Mouse (Mus musculus) bone marrow, adult 2 months (tissue): Measurements from ENCODE around the gene Wdr11. TPM values are rescaled to one million over a fixed set of nuclear protein-coding genes. Genes with fewer than 3 reads are reported as not detected.

Experiments used
- H3K27ac ChIP-seq: fragments of 200-500 bp; 2 replicates; pipeline ENCODE4 v1.5.1; 2012; ENCODE audit warnings: low read depth, mild to moderate bottlenecking, control low read depth, inconsistent platforms, low read length; ENCODE audit not compliant: control insufficient read depth, poor library complexity, insufficient read depth
- H3K4me1 ChIP-seq: fragments of 200-500 bp; 2 replicates; pipeline ENCODE4 v1.6.1; 2011; ENCODE audit warnings: low read length; ENCODE audit not compliant: control insufficient read depth, insufficient read depth
- H3K4me3 ChIP-seq: fragments of 200-500 bp; replicated peaks from 2 replicates; pipeline ENCODE3; 2011; ENCODE audit warnings: mild to moderate bottlenecking, low read depth, low read length, control low read depth; ENCODE audit not compliant: control insufficient read depth
- CTCF ChIP-seq: fragments of 200-500 bp; IDR thresholded peaks from 2 replicates; pipeline ENCODE4 v1.5.1; 2011; ENCODE audit warnings: low read length, control low read depth; ENCODE audit not compliant: control insufficient read depth, insufficient read depth
- POLR2A ChIP-seq: fragments of 200-500 bp; IDR thresholded peaks from 2 replicates; pipeline ENCODE4 v1.6.1; 2011; ENCODE audit warnings: low read depth, mild to moderate bottlenecking, control low read depth, low read length, borderline replicate concordance; ENCODE audit not compliant: control insufficient read depth
- WGBS: fragments of 180-500 bp; shearing (Covaris S2); methylation state at CpG from one replicate; pipeline ENCODE4 v1.1.7; 2018; 5-methylcytosine and 5-hydroxymethylcytosine counted together
- polyA plus RNA-seq: library from polyadenylated mRNA; stranded (reverse); fragments of >200 nt; gene quantifications from 2 replicates; pipeline ENCODE4 v1.2.4, GENCODE M21; 2011; ENCODE audit warnings: low replicate concordance; ENCODE audit not compliant: missing spikeins, insufficient read depth, insufficient read length

Wdr11 gene
- 8.6 and 13.7 TPM in 2 replicates for polyA plus RNA-seq

DNA sequence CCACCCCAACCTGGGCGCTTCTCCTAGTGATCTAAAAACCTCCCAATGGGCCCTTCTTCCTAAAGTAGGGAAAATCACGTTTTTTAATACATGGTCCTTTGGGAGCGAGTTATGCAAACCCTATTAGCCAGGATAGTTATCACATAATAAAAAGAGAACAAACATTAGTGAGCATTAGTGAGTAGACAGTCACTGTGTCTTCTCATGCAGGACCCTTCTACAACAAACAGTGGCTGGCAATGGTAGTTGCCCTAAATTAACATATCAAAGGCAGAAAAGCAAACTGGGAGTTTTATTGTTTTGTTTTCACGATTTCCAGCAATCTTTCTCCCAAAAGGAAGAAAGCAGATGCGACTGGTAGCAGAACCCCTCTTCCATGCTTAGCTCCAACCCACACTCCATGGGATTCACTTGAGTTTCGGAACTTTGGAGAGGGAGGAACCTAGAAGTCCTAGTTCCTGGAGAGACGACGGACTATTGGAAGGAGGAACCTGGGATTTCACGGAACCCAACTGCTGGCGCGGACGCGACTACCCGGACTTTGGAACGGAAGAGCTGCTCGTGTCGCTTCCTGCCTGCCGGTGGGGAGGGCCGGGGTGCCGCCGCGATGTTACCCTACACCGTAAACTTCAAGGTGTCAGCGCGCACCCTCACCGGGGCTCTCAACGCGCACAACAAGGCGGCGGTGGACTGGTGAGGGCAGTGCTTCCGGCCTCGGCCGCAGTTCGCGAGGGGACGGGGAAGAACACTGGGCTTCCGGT lies at the start of gene Wdr11:
TSS of gene Wdr11 (plus strand) at position 493 of the 761 bp plus-strand sequence.
- Histone ChIP-seq H3K27ac (peak within 1 kb of the TSS; percentile 88), H3K4me3 (peak within 1 kb of the TSS; percentile 81), H3K4me1 (no peaks in the 10 kb centered on the region)
- TF ChIP-seq POLR2A (peak; percentile 40; the same call in 1 of the 2 replicates), CTCF (no peak)
- WGBS = 4% methylated on average over 37 of the region's 37 CpGs

DNA sequence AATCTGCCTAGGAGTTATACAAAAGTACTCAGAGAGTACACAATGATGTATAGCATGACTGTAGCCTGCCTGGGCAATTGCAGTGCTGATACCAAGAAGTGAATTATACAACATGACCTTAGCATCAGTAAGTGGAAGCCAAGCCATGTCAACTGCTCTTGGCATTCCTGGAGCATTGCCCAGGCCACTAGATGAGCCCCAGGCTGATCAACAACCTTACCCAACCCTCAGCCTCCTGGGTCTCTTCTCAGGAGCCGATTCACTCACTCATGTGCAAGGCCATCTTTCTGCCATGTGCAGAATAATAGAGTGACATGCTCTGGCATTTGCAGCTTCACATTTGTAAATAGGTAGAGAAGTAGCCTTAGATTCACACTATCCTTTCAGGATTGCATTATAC lies 24.1 kb upstream of the Wdr11 start:
- 59% methylated on average over 1 of the region's 1 CpGs for WGBS
- H3K27ac ChIP-seq = no peak overlapping the region
- no peak overlapping the region for H3K4me3 ChIP-seq
- no peaks in the 10 kb centered on the region for H3K4me1 ChIP-seq
- no peak for TF ChIP-seq POLR2A
- TF ChIP-seq CTCF = no peak

DNA sequence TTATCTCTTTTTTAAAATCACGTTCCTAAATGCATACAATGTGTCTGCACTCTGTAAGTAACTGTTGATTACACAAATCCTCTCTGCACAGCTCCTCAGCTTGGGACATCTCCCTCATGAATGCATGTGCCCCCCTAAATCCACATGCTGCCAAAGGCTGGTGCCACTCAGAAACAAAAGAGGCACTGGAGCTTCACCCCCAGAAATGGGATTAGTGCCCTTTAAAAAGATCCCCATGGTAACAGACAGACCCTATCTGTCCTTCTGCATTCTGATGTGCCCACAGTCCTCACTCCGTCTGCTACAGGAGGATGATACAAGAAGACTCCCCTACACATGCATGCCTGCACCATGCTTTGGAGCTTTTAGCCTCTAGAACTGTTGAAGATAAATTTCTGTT lies 23.3 kb upstream of the Wdr11 start:
- no peaks in the 10 kb centered on the region for H3K4me1 ChIP-seq
- no peak overlapping the region for H3K4me3 ChIP-seq
- TF ChIP-seq CTCF = no peak
- no peak for TF ChIP-seq POLR2A
- WGBS = 74% methylated on average over 2 of the region's 2 CpGs
- H3K27ac ChIP-seq = no peak overlapping the region

DNA sequence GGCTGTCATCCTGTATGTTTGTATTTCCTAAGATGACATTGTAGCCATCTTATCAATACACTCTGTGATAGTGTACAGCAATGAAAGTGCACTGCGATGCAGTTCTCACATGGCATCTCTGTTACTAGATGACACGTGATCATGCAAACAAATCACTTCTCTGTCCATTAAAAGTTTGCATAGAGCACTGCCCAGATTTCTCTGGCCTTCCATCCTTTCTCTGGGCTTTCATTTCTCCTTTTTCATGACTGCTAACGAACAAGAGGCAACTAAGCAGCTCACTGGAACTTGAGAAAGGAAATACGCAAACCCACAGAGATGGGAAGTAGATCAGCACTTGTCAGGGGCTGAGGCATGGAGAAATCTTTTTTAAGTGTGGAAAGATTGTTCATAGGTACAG lies 17.2 kb upstream of the Wdr11 start:
- 35% methylated on average over 4 of the region's 4 CpGs for WGBS
- Histone ChIP-seq H3K4me1 (no peaks in the 10 kb centered on the region), H3K4me3 (no peak overlapping the region), H3K27ac (no peak overlapping the region)
- TF ChIP-seq POLR2A (no peak), CTCF (no peak)

DNA sequence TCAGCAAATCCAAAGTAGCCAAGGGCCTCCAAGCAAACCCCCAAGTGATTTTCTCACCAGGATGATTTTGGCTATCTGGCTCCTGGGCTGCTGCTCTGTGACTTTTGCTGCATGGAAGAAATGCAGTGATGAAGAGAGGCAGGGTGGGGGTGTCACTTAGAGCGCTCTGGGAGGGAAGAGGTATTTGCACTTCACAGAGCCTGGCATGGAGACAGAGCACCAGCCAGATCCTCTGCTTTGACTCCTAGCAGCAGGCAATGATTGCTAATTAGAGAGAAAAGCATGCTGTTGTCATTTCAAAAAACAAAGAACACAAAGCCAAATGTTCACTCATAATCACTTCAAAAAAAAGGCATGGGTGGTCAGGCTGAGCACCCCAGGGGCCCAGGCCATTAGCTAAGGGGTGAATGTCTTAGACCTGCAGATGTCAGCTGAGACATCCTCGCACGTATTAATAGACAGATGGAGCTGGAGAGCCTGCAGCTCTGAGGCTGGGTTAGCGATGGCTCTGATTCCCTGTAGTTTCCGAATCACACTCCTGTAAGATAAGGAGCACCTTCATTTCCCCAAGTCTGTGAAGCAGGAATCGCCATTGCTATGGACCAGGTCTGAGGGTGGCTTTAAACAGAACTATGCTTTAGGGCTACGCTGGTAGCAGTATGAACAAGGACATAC lies 16.4 kb upstream of the Wdr11 start:
- TF ChIP-seq CTCF (no peak), POLR2A (no peak)
- H3K4me3 ChIP-seq = no peak overlapping the region
- H3K27ac ChIP-seq = no peak overlapping the region
- no peaks in the 10 kb centered on the region for H3K4me1 ChIP-seq
- WGBS = 39% methylated on average over 7 of the region's 7 CpGs

DNA sequence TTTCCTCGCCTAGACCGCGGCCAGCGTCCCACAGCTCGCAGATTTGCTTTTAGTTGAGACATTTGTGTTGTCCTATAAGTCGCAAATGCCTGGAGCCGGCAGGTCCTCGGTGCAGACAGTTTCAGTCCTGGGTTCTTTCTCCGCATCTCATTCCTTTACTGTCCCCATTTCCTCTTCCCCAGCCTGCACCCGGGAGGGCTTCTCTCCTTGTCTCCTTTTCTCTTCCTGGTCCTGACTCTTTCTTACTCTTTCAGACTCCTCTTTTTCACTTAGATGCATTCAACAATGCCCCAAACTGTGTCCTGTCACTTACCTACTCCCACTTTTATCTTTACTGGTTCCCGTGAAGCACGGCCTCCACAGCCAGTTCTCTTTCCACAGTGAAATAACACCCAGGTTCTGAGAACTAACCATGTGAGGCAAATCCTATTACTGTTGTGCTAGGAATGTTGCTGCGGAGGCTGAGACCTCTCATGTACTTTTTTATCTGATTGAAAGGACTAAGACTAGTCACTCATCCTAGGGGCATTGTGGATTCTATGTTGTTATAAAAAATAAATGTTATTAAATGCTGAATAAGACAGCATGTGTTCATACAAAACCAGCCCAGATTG lies 576 bp downstream of the Wdr11 start:
- Histone ChIP-seq H3K27ac (peak overlapping the region; percentile 88), H3K4me1 (no peaks in the 10 kb centered on the region), H3K4me3 (peak overlapping the region; percentile 81)
- WGBS = 2% methylated on average over 13 of the region's 13 CpGs
- no peak for TF ChIP-seq POLR2A
- TF ChIP-seq CTCF = no peak

DNA sequence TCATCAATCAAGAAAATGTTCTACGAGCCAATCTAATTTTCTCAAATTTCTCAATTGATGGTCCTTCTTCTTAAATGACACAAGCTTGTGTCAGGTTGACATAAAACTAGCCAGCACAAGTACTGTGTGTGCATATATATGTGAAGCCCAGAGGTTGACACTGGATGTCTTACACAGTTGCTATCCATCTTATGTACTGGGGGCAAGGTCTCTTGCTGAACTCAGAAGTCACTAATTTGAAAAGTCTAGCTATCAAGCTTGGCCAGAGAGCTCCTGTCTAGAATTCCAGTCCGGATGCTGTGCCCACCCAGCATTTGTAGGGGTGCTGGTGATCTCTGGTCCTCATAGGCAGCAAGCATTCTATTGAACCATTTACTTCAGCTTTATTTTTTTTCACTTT lies 5.5 kb downstream of the Wdr11 start:
- Histone ChIP-seq H3K4me3 (no peak overlapping the region), H3K27ac (no peak overlapping the region), H3K4me1 (no peaks in the 10 kb centered on the region)
- 84% methylated on average over 2 of the region's 2 CpGs for WGBS
- TF ChIP-seq CTCF (no peak), POLR2A (no peak)

DNA sequence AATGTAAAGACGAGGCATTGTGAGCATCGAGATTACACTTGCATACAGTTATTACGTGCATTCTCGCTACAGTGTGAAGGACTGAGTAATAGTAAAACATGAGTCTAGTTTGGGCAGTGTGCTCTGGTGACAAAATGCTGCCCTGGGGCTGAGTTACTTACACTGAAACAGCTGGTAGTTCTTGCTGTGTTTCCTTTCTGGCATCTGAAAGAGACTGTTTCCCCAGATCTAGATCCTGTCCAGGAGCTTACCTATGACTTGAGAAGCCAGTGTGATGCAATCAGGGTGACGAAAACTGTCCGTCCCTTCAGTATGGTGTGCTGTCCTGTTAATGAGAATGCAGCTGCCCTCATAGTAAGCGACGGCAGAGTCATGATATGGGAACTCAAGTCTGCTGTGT lies 14.6 kb downstream of the Wdr11 start:
- Histone ChIP-seq H3K27ac (no peak overlapping the region), H3K4me3 (no peak overlapping the region), H3K4me1 (no peaks in the 10 kb centered on the region)
- no peak for TF ChIP-seq POLR2A
- no peak for TF ChIP-seq CTCF
- 79% methylated on average over 8 of the region's 8 CpGs for WGBS
